Mouse (Mus musculus) kidney, embryonic 16.5 days (tissue): ENCODE data around the gene Top1. TPM values are rescaled to one million over a fixed set of nuclear protein-coding genes. Genes with fewer than 3 reads are reported as not detected.

ENCODE experiments used
- ATAC-seq: fragments of 200-750 bp; cut with Nextera tagmentation; 2 replicates; pipeline ENCODE4 v1.8.0; 2017; ENCODE audit warnings: moderate TSS enrichment; ENCODE audit not compliant: low FRiP score, low TSS enrichment
- H3K27ac ChIP-seq: fragments of 300-500 bp; sonication (generic); 2 replicates; pipeline ENCODE4 v1.5.1; 2014; ENCODE audit warnings: low read length
- H3K27me3 ChIP-seq: fragments of 300-500 bp; sonication (generic); 2 replicates; pipeline ENCODE4 v1.6.1; 2014; ENCODE audit warnings: low read length, control low read depth, mixed read lengths; ENCODE audit not compliant: insufficient read depth
- H3K36me3 ChIP-seq: fragments of 300-500 bp; sonication (generic); 2 replicates; pipeline ENCODE4 v1.6.1; 2014; ENCODE audit warnings: low read length, control low read depth, mixed read lengths; ENCODE audit not compliant: insufficient read depth
- H3K4me1 ChIP-seq: fragments of 300-500 bp; sonication (generic); 2 replicates; pipeline ENCODE4 v1.6.1; 2014; ENCODE audit warnings: low read length, control low read depth, mixed read lengths; ENCODE audit not compliant: insufficient read depth
- H3K4me2 ChIP-seq: fragments of 300-500 bp; sonication (generic); replicated peaks from 2 replicates; pipeline ENCODE4 v1.6.1; 2014; ENCODE audit warnings: low read depth, low read length
- H3K4me3 ChIP-seq: fragments of 300-500 bp; sonication (generic); 2 replicates; pipeline ENCODE4 v1.5.1; 2014; ENCODE audit warnings: mild to moderate bottlenecking, low read length
- H3K9ac ChIP-seq: fragments of 300-500 bp; sonication (generic); replicated peaks from 2 replicates; pipeline ENCODE4 v1.6.1; 2014; ENCODE audit warnings: low read length
- H3K9me3 ChIP-seq: fragments of 300-500 bp; sonication (generic); 2 replicates; pipeline ENCODE4 v1.6.1; 2016; ENCODE audit warnings: low read length, control low read depth
- whole genome bisulfite sequencing: fragments of 180-500 bp; shearing (Covaris S2); extraction: QIAGEN DNeasy Blood & Tissue Kit; methylation state at CpG from one replicate; pipeline ENCODE4 v1.1.7; 2014; 5-methylcytosine and 5-hydroxymethylcytosine counted together
- polyA plus RNA-seq: library from polyadenylated mRNA; unstranded; fragments of >200 nt; fragmentation: Nextera tagmentation; extraction: Ambion mirVana; gene quantifications from 2 replicates; pipeline ENCODE4 v1.2.1, GENCODE M21; 2015

Top1 gene
- 67.7 and 89.9 TPM in 2 replicates for polyA plus RNA-seq

GRCm38 (mm10) chr2:160645614-160646137, at the start of gene Top1:
TSS of gene Top1 (plus strand) at chr2:160645888.
- peak; percentile 99 for ATAC-seq
- peak within 1 kb of the TSS; percentile 95 for H3K27ac ChIP-seq
- 0% methylated on average over 50 of the region's 50 CpGs for WGBS

GRCm38 (mm10) chr2:160597582-160598281, 48.0 kb upstream of the Top1 start:
- no peak overlapping the region; the same call in 1 of the 2 replicates for H3K9ac ChIP-seq
- H3K9me3 ChIP-seq, result no peaks in the 10 kb centered on the region
- H3K27ac ChIP-seq, result no peak overlapping the region
- H3K4me3 ChIP-seq, result no peak overlapping the region
- peak; percentile 75 for ATAC-seq
- peak overlapping the region; percentile 26 for H3K4me2 ChIP-seq
- no peaks in the 10 kb centered on the region for H3K4me1 ChIP-seq
- no peaks in the 10 kb centered on the region for H3K27me3 ChIP-seq
- WGBS, result 31% methylated on average over 12 of the region's 12 CpGs
- H3K36me3 ChIP-seq, result no peaks in the 10 kb centered on the region

More at GRCm38 (mm10) chr2:160645614-160646137, at the start of gene Top1:
- H3K9me3 ChIP-seq, result no peaks in the 10 kb centered on the region
- peak within 1 kb of the TSS; percentile 98 for H3K9ac ChIP-seq
- H3K4me1 ChIP-seq, result peaks cover 21% of the 10 kb centered on the region
- peak within 1 kb of the TSS; percentile 93 for H3K4me3 ChIP-seq
- H3K36me3 ChIP-seq, result 0 out of 2 replicates have a peak, but pooled peaks cover 4% of the 10 kb centered on the region
- H3K4me2 ChIP-seq, result peak within 1 kb of the TSS; percentile 78
- H3K27me3 ChIP-seq, result no peaks in the 10 kb centered on the region

GRCm38 (mm10) chr2:160601805-160602204, 43.9 kb upstream of the Top1 start:
- Histone ChIP-seq H3K4me3 (no peak overlapping the region), H3K27me3 (no peaks in the 10 kb centered on the region), H3K9ac (no peak overlapping the region), H3K36me3 (no peaks in the 10 kb centered on the region), H3K9me3 (no peaks in the 10 kb centered on the region), H3K4me2 (no peak overlapping the region), H3K27ac (no peak overlapping the region), H3K4me1 (0 out of 2 replicates have a peak, but pooled peaks cover 3% of the 10 kb centered on the region)
- WGBS, result 60% methylated on average over 1 of the region's 1 CpGs
- ATAC-seq, result no peak

- H3K4me2 ChIP-seq, result no peak overlapping the region
- no peak overlapping the region for H3K27ac ChIP-seq
- 0 out of 2 replicates have a peak, but pooled peaks cover 3% of the 10 kb centered on the region for H3K4me1 ChIP-seq
- H3K36me3 ChIP-seq, result no peaks in the 10 kb centered on the region
- H3K9ac ChIP-seq, result no peak overlapping the region
- H3K4me3 ChIP-seq, result no peak overlapping the region
- H3K27me3 ChIP-seq, result no peaks in the 10 kb centered on the region
- 52% methylated on average over 10 of the region's 10 CpGs for WGBS
- no peaks in the 10 kb centered on the region for H3K9me3 ChIP-seq
- ATAC-seq, result no peak
Observed at GRCm38 (mm10) chr2:160603154-160603933, 42.3 kb upstream of the Top1 start.

GRCm38 (mm10) chr2:160610012-160610411, 35.7 kb upstream of the Top1 start:
- H3K4me3 ChIP-seq, result no peak overlapping the region
- 0 out of 2 replicates have a peak, but pooled peaks cover 3% of the 10 kb centered on the region for H3K4me1 ChIP-seq
- H3K27ac ChIP-seq, result no peak overlapping the region
- H3K27me3 ChIP-seq, result no peaks in the 10 kb centered on the region
- H3K9ac ChIP-seq, result no peak overlapping the region
- no peak for ATAC-seq
- no peak overlapping the region for H3K4me2 ChIP-seq
- H3K36me3 ChIP-seq, result no peaks in the 10 kb centered on the region
- H3K9me3 ChIP-seq, result no peaks in the 10 kb centered on the region
- 70% methylated on average over 2 of the region's 2 CpGs for WGBS

- no peak for ATAC-seq
- Histone ChIP-seq H3K4me2 (no peak overlapping the region), H3K9me3 (no peaks in the 10 kb centered on the region), H3K9ac (no peak overlapping the region), H3K4me3 (no peak overlapping the region), H3K4me1 (no peaks in the 10 kb centered on the region), H3K27me3 (no peaks in the 10 kb centered on the region), H3K27ac (no peak overlapping the region), H3K36me3 (no peaks in the 10 kb centered on the region)
- WGBS, result 81% methylated on average over 5 of the region's 5 CpGs
Observed at GRCm38 (mm10) chr2:160613186-160613919, 32.3 kb upstream of the Top1 start.

GRCm38 (mm10) chr2:160617741-160618140, 27.9 kb upstream of the Top1 start:
- H3K9ac ChIP-seq, result no peak overlapping the region
- no peak overlapping the region for H3K4me3 ChIP-seq
- H3K4me2 ChIP-seq, result no peak overlapping the region
- H3K27ac ChIP-seq, result no peak overlapping the region
- no peaks in the 10 kb centered on the region for H3K27me3 ChIP-seq
- peaks cover 22% of the 10 kb centered on the region for H3K4me1 ChIP-seq
- H3K36me3 ChIP-seq, result no peaks in the 10 kb centered on the region
- 0 out of 2 replicates have a peak, but pooled peaks cover 6% of the 10 kb centered on the region for H3K9me3 ChIP-seq
- WGBS, result 88% methylated on average over 6 of the region's 6 CpGs
- ATAC-seq, result no peak

- ATAC-seq, result no peak
- H3K36me3 ChIP-seq, result no peaks in the 10 kb centered on the region
- H3K27me3 ChIP-seq, result no peaks in the 10 kb centered on the region
- H3K4me2 ChIP-seq, result no peak overlapping the region
- H3K4me3 ChIP-seq, result no peak overlapping the region
- 0 out of 2 replicates have a peak, but pooled peaks cover 6% of the 10 kb centered on the region for H3K9me3 ChIP-seq
- WGBS, result 47% methylated on average over 6 of the region's 6 CpGs
- peaks cover 22% of the 10 kb centered on the region for H3K4me1 ChIP-seq
- H3K27ac ChIP-seq, result no peak overlapping the region
- H3K9ac ChIP-seq, result no peak overlapping the region
Observed at GRCm38 (mm10) chr2:160618619-160619220, 27.0 kb upstream of the Top1 start.

- peaks cover 22% of the 10 kb centered on the region for H3K4me1 ChIP-seq
- 0 out of 2 replicates have a peak, but pooled peaks have one; percentile 24 for ATAC-seq
- H3K9me3 ChIP-seq, result 0 out of 2 replicates have a peak, but pooled peaks cover 6% of the 10 kb centered on the region
- H3K4me3 ChIP-seq, result no peak overlapping the region
- H3K27me3 ChIP-seq, result no peaks in the 10 kb centered on the region
- H3K36me3 ChIP-seq, result no peaks in the 10 kb centered on the region
- H3K27ac ChIP-seq, result no peak overlapping the region
- H3K9ac ChIP-seq, result no peak overlapping the region
- WGBS, result 80% methylated on average over 5 of the region's 5 CpGs
- no peak overlapping the region for H3K4me2 ChIP-seq
Observed at GRCm38 (mm10) chr2:160619300-160619699, 26.4 kb upstream of the Top1 start.
